Mouse (Mus musculus) cortical plate, adult 2 months (tissue): ENCODE results near the gene Prkch.

Source experiments
- CTCF ChIP-seq: fragments of 200-500 bp; IDR thresholded peaks from 2 replicates; pipeline ENCODE4 v1.5.1; 2011; ENCODE audit warnings: mild to moderate bottlenecking, control low read depth, low read length; ENCODE audit not compliant: insufficient read depth; ENCODE audit errors: extremely low read depth
- POLR2A ChIP-seq: fragments of 200-500 bp; IDR thresholded peaks from 2 replicates; pipeline ENCODE4 v1.6.1; 2011; ENCODE audit warnings: mild to moderate bottlenecking, low read length, control low read depth; ENCODE audit not compliant: insufficient read depth; ENCODE audit errors: extremely low read depth

- TF ChIP-seq CTCF (no peak), POLR2A (no peak)
These were observed 186.2 kb downstream of the Prkch start for GRCm38 (mm10) chr12:73770771-73771170.
